In genomic region chr6:103510392-103511289, GRCm38 (mm10) we compare ENCODE assay signal across 9 mouse cellular contexts. TPM values are rescaled to one million over a fixed set of nuclear protein-coding genes. Genes with fewer than 3 reads are reported as not detected.
DNase-seq lines count a peak whose midpoint lies in the region; ATAC-seq and TF ChIP-seq lines count a peak whose summit lies in the region.
"Had no signal": no experiment of that assay in that cellular context is flagged by ENCODE, and none has a peak within 500 bp of the region (broad histone marks: within the 10 kb centered on the region; RNA-seq: fewer than 3 reads in every experiment).

Gene Chl1, plus strand, starts transcription at chr6:103510586.

- H3K36me3 ChIP-seq in heart, embryonic 12.5 days = no peaks in the 10 kb centered on the region
- H3K36me3 ChIP-seq in embryonic facial prominence, embryonic 15.5 days = no peaks in the 10 kb centered on the region
- no peaks in the 10 kb centered on the region for H3K36me3 ChIP-seq in kidney, adult 2 months (ENCODE audit: control insufficient read depth, insufficient read depth, low read length)
- no peaks in the 10 kb centered on the region for H3K36me3 ChIP-seq in limb, embryonic 14.5 days (ENCODE audit: control insufficient read depth, insufficient read depth, low read length)

- DNase-seq in heart, postnatal 4 days = no peak
- DNase-seq in brain, adult 2 months (ENCODE audit: low read depth, low spot score) = peak; percentile 79
- DNase-seq in kidney, adult 2 months = peak; percentile 12
- peak; percentile 30 for DNase-seq in limb, embryonic 14.5 days (ENCODE audit: low spot score)
- DNase-seq in retina, embryonic 14.5 days (ENCODE audit: low spot score) = peak; percentile 28
- no peak for DNase-seq in spleen, postnatal 4 days (ENCODE audit: low spot score in 2 of 2)

- WGBS in heart, embryonic 12.5 days = 3% methylated on average over 25 of the region's 25 CpGs
- 2% methylated on average over 25 of the region's 25 CpGs for WGBS in embryonic facial prominence, embryonic 15.5 days
- WGBS in kidney, adult 2 months = 2% methylated on average over 25 of the region's 25 CpGs
- WGBS in limb, embryonic 14.5 days = 3% methylated on average over 25 of the region's 25 CpGs

- H3K4me2 ChIP-seq in heart, embryonic 12.5 days = peak within 1 kb of the TSS; percentile 74
- peak within 1 kb of the TSS; percentile 55 for H3K4me2 ChIP-seq in embryonic facial prominence, embryonic 15.5 days (replicated peaks)
- H3K4me2 ChIP-seq in limb, embryonic 14.5 days (replicated peaks; ENCODE audit: low read depth, low read length, severe bottlenecking) = peak within 1 kb of the TSS; percentile 54

- no peak within 1 kb of the TSS for H3K9ac ChIP-seq in heart, embryonic 12.5 days
- no peak within 1 kb of the TSS for H3K9ac ChIP-seq in embryonic facial prominence, embryonic 15.5 days
- peak within 1 kb of the TSS; percentile 29; the same call in 1 of the 2 replicates for H3K9ac ChIP-seq in limb, embryonic 14.5 days (ENCODE audit: low read depth, low read length, severe bottlenecking)

- TF ChIP-seq POLR2A in kidney, adult 2 months (IDR thresholded peaks at IDR 0.05; ENCODE audit: low read depth, low read length) = no peak
- no peak for TF ChIP-seq POLR2A in limb, embryonic 14.5 days (IDR thresholded peaks at IDR 0.05; ENCODE audit: borderline replicate concordance, extremely low read depth, insufficient read depth, insufficient read length)

- TF ChIP-seq CTCF in kidney, adult 2 months (conservative IDR thresholded peaks at IDR 0.05; ENCODE audit: insufficient read depth, insufficient read length, low read depth, low read length) = no peak

- H3K4me3 ChIP-seq in heart, embryonic 12.5 days = peak within 1 kb of the TSS; percentile 29
- peak within 1 kb of the TSS; percentile 38 for H3K4me3 ChIP-seq in embryonic facial prominence, embryonic 15.5 days (replicated peaks)
- no peak within 1 kb of the TSS for H3K4me3 ChIP-seq in kidney, adult 2 months (ENCODE audit: insufficient read depth, low read depth, low read length)
- H3K4me3 ChIP-seq in limb, embryonic 14.5 days (replicated peaks; ENCODE audit: low read length) = peak within 1 kb of the TSS; percentile 36

- H3K4me1 ChIP-seq in heart, embryonic 12.5 days (replicated peaks) = peaks cover 14% of the 10 kb centered on the region
- peaks cover 16% of the 10 kb centered on the region for H3K4me1 ChIP-seq in embryonic facial prominence, embryonic 15.5 days
- H3K4me1 ChIP-seq in kidney, adult 2 months (ENCODE audit: control insufficient read depth, insufficient read depth, low read length) = no peaks in the 10 kb centered on the region
- peaks cover 13% of the 10 kb centered on the region; the same call in 1 of the 2 replicates for H3K4me1 ChIP-seq in limb, embryonic 14.5 days (ENCODE audit: control insufficient read depth, insufficient read depth, low read length)

- H3K27me3 ChIP-seq in heart, embryonic 12.5 days (replicated peaks) = peaks cover 45% of the 10 kb centered on the region
- peaks cover 31% of the 10 kb centered on the region for H3K27me3 ChIP-seq in embryonic facial prominence, embryonic 15.5 days
- H3K27me3 ChIP-seq in kidney, adult 2 months (replicated peaks; ENCODE audit: control insufficient read depth, insufficient read depth, low read length) = no peaks in the 10 kb centered on the region
- H3K27me3 ChIP-seq in limb, embryonic 14.5 days (ENCODE audit: control insufficient read depth, insufficient read depth, low read length) = peaks cover 41% of the 10 kb centered on the region

- H3K27ac ChIP-seq in heart, embryonic 12.5 days (ENCODE audit: poor library complexity, severe bottlenecking) = no peak within 1 kb of the TSS
- no peak within 1 kb of the TSS for H3K27ac ChIP-seq in embryonic facial prominence, embryonic 15.5 days (replicated peaks)
- H3K27ac ChIP-seq in kidney, adult 2 months (ENCODE audit: insufficient read depth, low read depth, low read length) = no peak within 1 kb of the TSS
- no peak within 1 kb of the TSS for H3K27ac ChIP-seq in limb, embryonic 14.5 days (replicated peaks; ENCODE audit: low read depth, low read length)

- no peaks in the 10 kb centered on the region for H3K9me3 ChIP-seq in heart, embryonic 12.5 days (replicated peaks)
- no peaks in the 10 kb centered on the region for H3K9me3 ChIP-seq in embryonic facial prominence, embryonic 15.5 days (replicated peaks)
- no peaks in the 10 kb centered on the region for H3K9me3 ChIP-seq in limb, embryonic 14.5 days (ENCODE audit: control insufficient read depth, low read length)

- ATAC-seq in heart, embryonic 12.5 days (ENCODE audit: insufficient number of reproducible peaks, low FRiP score) = no peak; the same call in 1 of the 2 replicates
- peak; percentile 62; the same call in 1 of the 2 replicates for ATAC-seq in embryonic facial prominence, embryonic 15.5 days (ENCODE audit: insufficient number of reproducible peaks, low FRiP score, low TSS enrichment, low read depth)
- 0 out of 2 replicates have a peak, but pooled peaks have one; percentile 44 for ATAC-seq in limb, embryonic 14.5 days (ENCODE audit: low FRiP score, low read depth)

RNA-seq across cellular contexts. Expression of gene Chl1, which starts in this region (rescaled TPM):
- 0.08 TPM in 1 of 2 replicates, not detected in the other for polyA plus RNA-seq in heart, embryonic 12.5 days (2016; fragmentation: Nextera tagmentation; extraction: Ambion mirVana)
- total RNA-seq in heart, postnatal 4 days (2021) = under 1 TPM; 0.10 to 0.41 TPM
- 7.4 and 7.8 TPM in 2 replicates for polyA plus RNA-seq in embryonic facial prominence, embryonic 15.5 days (2015; fragmentation: Nextera tagmentation; extraction: Ambion mirVana)
- polyA plus RNA-seq in kidney, adult 2 months (2012; rRNA removed) = 0.15 and 0.42 TPM in 2 replicates
- polyA plus RNA-seq in limb, embryonic 14.5 days (2012; rRNA removed) = 1.4 and 2.0 TPM in 2 replicates
- polyA plus RNA-seq in limb, embryonic 14.5 days (2014; fragmentation: Nextera tagmentation; extraction: Ambion mirVana) = 3.1 and 4.9 TPM in 2 replicates
- total RNA-seq: MEL had no signal

Comparison
In these comparisons a context has a peak if more than half of its experiments do, and no peak if none do; other contexts are left out.
1. Peak in DNase-seq in kidney, adult 2 months; RNA of the gene not detected or under 1 TPM.
2. DNase-seq: peak in brain, adult 2 months (single experiment), limb, embryonic 14.5 days (single experiment) and retina, embryonic 14.5 days (single experiment); none in heart, postnatal 4 days (single experiment) and spleen, postnatal 4 days (0 of 2).
3. Peak in every context shown above with its lines, with median percentiles within 50 percentile points of each other: H3K4me2 ChIP-seq.